Mouse (Mus musculus): ENCODE measurements around the gene Cyth3.

Gene Cyth3

GRCm38 (mm10) chr5:143637832-143638420 lies 15.7 kb downstream of the Cyth3 start:
- DNase-seq = no peak

DNA sequence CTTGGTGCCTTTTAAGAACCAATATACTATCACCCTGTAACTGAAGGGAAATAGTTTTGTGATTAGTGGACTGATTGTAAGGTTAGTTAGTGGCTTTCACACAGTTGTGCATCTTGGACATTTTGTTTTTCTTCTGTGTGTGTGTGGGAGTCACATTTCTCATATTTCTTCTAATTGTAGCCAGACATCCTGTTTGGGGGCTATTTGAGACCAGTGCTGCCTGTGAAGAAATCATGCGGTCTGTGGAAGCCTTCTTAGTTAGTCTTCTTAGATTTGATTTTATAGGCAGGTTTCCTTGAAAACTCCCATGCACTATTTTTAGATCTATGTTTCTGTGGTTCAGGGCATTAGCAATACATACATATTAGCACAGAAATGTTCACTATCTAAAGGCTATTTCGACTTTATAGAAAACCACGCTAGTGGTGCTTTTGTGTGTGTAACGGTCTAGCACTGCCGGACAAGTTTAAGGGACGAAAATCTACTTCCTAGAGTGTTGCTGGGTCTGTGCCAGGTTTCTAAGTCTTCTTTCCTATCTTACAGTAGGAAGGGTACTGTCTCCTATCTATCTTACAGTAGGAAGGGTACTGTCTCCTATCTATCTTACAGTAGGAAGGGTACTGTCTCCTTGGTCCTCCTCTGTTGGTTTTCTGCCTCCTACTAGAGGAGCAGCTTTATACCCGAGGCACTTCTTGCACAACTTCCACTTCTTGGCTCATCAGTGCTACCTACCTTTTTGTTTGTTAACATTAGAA lies 16.4 kb downstream of the Cyth3 start:
- DNase-seq = no peak

DNA sequence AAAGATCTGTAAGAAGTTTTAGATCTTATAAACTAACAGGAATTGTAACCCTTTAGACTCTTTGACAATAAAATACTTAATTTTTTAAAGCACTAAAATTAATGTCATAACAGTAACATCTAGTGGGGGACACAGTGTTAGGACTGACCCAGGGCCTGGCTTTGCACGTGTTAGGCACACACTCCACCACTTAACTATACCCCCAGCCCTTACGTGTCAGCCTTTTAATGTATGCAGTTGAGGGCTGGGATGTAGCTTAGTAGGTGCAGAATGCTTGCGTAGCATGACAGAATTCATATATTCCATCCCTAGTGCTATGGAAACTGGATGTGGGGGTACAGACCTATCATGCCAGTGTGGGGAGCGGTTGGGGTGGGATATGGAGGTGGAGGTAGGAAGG lies 17.1 kb downstream of the Cyth3 start:
- DNase-seq = no peak

- no peak for DNase-seq
Measured at GRCm38 (mm10) chr5:143639810-143640209, 17.6 kb downstream of the Cyth3 start.

DNA sequence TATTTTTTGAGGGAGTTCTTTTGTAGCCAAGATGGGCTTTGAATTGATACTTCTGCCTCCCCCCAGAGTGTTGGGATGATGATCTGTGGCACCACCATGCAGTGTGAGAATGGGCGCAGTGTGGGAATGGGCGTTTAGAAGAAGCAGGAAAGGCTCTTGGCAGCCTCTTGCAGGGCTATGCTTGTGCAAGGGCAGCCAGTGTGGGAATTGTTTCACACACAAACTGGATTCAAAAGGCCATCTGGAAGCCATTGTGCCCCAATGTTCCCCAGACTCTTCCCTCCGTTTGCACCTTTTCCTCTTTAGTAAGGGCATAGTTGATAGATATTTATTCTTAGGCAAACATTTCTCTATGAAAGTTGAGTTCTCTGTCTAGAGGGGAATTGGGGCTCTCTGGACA lies 19.3 kb downstream of the Cyth3 start:
- DNase-seq = no peak

DNA sequence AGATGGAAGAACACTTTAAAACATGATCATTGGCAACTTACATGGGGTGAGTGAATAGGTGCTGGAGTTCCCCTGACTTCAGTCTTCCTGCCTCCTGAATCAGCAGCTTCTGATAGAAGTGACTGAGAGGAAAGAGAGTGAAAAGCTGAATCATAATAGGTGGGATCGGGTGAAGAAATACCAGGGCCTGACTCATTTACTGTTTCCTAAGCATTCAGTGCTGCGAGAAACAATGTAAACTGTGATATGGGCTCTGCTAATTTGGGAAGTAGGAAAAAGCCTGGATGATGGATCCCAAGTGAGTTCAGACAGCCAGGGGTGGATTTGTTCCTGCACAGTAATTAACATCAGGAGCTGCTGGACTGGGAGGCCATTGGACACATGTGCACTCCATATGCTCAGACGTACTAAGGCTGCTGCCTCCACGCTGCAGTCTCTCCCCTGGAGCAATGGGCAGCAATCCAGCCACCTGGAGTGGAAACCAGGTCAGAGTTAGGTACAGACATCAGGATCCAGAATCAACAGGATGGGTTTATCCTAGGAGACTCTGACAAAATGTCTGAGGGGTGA lies 20.1 kb downstream of the Cyth3 start:
- no peak for DNase-seq

DNA sequence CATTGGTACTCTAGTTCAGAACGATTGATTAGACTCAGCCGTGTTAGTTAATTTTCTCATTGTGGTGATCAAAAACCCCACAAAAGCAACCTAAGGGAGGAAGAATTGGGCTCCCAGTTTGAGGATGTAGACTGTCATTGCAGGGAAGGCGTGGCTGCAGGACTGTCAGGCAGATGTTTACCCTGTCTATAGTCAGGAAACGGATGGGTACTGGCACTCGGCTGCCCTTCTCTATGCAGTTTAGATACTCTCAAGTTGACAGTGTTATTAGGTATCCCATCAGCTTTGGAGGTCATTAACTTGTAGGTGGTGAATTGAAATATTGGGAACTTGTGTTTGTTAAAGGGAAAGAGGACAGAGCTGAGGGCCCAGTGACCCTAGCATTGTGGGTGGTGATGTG lies 23.7 kb downstream of the Cyth3 start:
- no peak for DNase-seq

- no peak for DNase-seq
Measured at GRCm38 (mm10) chr5:143647412-143647811, 25.2 kb downstream of the Cyth3 start.

DNA sequence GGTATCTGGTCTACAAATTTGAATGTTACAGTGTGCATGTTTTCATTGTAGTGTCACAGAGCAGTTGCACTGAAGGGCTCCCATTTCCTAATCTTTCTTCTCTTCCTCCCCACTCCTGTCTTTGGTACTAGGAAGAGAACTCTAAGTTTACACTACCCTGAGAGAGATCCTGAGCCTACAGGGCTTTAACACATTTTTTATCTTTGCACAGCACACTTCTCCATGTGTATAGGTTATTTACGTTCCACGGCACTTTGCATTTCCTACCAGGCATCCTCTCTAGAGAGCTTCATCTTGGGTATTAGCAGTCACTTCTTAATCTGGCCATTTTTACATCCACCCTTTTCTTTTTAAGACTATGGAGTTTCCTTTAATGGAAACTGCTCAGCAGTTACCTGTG lies 25.8 kb downstream of the Cyth3 start:
- no peak for DNase-seq

DNA sequence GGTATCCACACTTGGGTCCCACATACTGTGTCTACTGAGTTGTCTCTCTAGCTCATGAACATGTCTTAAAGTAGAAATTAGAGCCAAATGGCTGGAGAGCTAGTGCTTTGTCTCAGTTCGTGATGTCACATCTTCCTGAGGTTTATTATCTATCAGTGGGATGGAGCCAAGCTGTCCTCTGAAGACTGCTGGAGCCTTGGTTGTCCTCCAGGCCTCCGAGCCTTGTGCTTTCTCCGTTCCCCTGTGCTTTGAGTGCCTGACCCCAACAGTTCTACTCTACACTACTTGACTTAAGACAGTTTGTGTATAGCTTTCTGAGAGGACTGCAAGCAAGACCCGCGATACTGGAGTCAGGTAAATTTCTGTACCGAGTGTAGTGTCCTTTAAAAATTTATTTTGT lies 26.9 kb downstream of the Cyth3 start:
- no peak for DNase-seq

GRCm38 (mm10) chr5:143651855-143652631 lies 29.8 kb downstream of the Cyth3 start:
- DNase-seq = no peak

DNA sequence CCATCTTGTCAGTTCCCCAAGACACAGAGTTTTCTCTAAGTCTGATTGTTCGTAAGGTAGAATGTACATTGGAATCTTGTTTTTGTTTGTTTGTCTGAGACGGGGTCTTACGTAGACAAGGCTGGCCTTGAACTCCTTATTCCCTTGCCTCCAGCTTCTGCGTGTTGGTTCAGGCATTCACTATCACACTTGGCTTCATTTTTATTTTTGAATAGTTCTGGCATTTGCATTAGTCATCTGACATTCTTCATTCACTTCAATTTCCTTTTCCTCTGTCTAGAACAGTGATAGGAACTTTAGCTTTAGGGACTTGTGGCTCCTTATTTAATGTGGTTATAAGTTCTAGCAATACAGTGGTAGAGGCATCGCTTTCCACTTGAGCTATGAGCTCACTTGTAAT lies 31.2 kb downstream of the Cyth3 start:
- DNase-seq = no peak

- DNase-seq = no peak
Measured at GRCm38 (mm10) chr5:143654670-143655510, 32.6 kb downstream of the Cyth3 start.

- no peak for DNase-seq
Measured at GRCm38 (mm10) chr5:143655511-143655943, 33.3 kb downstream of the Cyth3 start.

- DNase-seq = no peak
Measured at GRCm38 (mm10) chr5:143656708-143657245, 34.5 kb downstream of the Cyth3 start.

DNA sequence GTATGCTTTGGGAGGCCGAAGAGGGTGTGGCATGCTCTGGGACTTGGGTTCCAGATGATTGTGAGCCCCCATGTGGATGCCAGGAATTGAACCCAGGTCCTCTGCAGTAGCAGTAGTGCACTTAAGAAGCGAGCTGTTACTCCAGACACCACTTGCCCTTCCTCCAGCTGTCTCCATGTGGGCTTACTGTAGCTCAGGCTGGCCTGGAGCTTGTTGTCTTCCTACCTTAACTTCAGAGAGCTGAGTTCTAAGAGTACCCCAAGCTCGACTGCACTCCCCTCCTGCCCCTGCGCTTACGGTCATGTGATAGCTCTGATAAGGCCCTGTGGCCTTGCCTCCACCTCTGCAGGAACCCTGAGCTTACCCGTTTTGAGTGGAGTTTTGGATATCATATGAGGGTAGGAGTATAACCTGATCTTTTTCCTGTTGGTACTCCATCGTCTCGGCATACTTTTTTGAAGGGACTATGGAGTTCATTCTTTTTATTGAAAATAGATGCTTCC lies 36.8 kb downstream of the Cyth3 start:
- DNase-seq = no peak

DNA sequence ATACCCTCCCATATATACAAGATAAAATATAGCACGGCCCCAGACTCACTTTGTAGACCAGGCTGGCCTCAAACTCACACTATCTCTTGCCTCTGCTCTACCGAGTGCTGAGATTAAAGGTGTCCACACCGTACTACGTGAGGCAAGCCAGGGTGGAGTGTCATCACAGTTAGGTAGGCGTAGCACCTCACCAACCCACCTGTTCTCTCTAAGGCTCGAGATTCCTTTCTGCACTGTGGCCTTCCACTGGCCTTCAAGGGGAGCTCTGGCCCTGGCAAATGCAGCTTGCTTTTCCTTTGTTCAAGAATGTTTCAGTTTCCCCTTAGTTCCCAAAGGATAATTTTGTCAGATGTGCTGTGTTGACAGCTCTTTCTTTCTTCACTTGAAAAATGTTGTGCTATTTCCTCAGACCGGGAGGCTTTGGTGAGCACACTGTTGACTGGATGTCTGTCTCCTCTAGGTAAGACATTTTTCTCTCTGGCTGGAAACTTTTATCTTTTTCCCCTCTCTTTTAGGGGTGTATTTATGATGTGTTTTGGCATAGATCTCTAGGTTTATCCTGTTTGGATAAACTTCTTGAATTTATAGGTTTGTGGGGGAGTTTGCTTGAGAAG lies 40.9 kb downstream of the Cyth3 start:
- DNase-seq = no peak

DNA sequence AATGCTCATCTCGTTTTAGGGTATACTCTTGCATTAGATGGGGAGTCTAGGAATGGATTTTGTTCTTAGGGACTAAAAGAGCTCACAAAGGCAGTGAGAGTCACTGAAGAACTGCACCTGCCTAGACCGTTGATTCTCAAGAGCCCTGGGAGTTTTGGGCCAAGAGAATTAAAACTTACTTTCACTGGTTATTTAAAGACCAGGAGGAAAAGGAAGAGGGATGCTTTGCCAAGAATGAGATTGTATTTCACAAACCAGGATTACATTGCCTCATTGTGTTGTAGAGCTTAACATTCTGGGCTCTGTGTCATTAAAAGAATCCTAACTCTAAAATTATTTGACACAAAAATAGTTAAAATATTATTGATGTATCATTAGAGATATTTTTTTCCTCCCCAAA lies 43.3 kb downstream of the Cyth3 start:
- no peak for DNase-seq

DNA sequence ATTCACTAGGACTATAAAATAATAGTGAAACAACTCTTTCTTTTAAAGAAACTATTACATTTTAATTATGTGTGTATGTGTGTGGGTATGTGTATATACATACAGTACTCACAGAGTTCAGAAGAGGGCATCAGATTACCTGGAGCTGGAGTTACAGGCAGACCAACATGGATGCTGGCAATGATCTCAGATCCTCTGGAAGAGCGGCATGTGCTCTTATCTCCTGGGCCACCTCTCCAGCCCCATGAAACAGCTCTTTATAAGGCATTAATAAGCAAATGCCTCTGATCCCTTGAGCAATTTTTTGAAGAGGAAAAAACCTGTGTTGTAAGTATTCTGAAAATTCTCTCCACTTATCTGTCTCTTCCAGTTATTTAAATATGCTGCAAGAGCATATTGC lies 43.8 kb downstream of the Cyth3 start:
- DNase-seq = no peak

DNA sequence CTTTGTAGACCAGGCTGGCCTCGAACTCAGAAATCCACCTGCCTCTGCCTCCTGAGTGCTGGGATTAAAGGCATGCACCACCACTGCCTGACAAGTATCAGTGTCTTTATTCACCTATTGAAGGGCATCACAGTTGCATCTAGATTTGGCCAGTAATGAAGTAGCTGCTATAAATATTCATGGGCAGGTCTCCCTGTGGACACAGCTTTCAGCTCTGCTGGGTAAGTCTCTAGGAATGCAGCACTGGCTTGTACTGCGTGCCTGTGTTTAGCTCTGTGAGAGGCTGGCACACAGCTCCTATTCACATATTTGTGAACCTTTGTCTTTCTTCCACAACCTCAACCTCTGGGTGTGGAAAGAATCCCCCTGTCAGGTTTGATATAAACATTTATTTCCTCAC lies 46.6 kb downstream of the Cyth3 start:
- no peak for DNase-seq

GRCm38 (mm10) chr5:143669393-143669792 lies 47.1 kb downstream of the Cyth3 start:
- DNase-seq = no peak

- DNase-seq = no peak
Measured at GRCm38 (mm10) chr5:143669839-143670238, 47.6 kb downstream of the Cyth3 start.
